Mouse (Mus musculus): ENCODE results near the gene Kdm5a.

GRCm38 (mm10) chr6:120463884-120464283 lies 100.0 kb downstream of the Kdm5a start:
- TF ChIP-seq POLR2A (IDR thresholded peaks at IDR 0.05; ENCODE audit: borderline replicate concordance, insufficient read depth, low read length) (no peak), CTCF (IDR thresholded peaks at IDR 0.05; ENCODE audit: borderline replicate concordance, insufficient read depth, low read depth, low read length) (no peak)

Data from cerebellum, adult 2 months (tissue).